Mouse (Mus musculus) natural killer cell, adult 2 months (primary cell): ENCODE data around the gene Gpm6b.
A peak's percentile ranks its signal among the peaks of the same experiment; 100 is the strongest.

Source experiments
- DNase-seq, 2 experiments: peaks; one replicate each; pipeline ENCODE4 v3.0.0; 2022; ENCODE audit warnings: low spot score in 2 of 2

Gene Gpm6b

GRCm38 (mm10) chrX:166354913-166355312 is 116.2 kb downstream of the Gpm6b start:
- DNase-seq = no peak

DNA sequence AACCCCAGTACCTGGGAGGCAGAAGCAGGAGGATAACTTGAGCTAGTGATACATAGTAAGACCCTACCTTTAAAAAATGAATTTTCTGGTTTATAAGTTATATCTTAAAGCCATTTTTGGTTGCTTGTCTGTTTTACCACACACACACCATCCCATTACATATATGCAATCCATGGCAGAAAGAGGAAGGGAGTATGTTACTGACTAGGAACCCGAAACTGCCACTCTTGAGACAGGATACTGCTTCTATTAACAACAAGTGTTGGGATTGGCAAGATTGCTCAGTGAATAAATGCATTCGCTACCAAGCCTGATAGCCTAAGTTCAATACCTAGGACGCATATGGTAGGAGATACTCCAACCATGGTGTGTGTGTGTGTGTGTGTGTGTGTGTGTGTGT is 117.6 kb downstream of the Gpm6b start:
- no peak for DNase-seq

GRCm38 (mm10) chrX:166358955-166359354 is 120.2 kb downstream of the Gpm6b start:
- DNase-seq = no peak

GRCm38 (mm10) chrX:166359927-166360440 is 121.3 kb downstream of the Gpm6b start:
- no peak for DNase-seq

GRCm38 (mm10) chrX:166360455-166360854 is 121.7 kb downstream of the Gpm6b start:
- no peak for DNase-seq

DNA sequence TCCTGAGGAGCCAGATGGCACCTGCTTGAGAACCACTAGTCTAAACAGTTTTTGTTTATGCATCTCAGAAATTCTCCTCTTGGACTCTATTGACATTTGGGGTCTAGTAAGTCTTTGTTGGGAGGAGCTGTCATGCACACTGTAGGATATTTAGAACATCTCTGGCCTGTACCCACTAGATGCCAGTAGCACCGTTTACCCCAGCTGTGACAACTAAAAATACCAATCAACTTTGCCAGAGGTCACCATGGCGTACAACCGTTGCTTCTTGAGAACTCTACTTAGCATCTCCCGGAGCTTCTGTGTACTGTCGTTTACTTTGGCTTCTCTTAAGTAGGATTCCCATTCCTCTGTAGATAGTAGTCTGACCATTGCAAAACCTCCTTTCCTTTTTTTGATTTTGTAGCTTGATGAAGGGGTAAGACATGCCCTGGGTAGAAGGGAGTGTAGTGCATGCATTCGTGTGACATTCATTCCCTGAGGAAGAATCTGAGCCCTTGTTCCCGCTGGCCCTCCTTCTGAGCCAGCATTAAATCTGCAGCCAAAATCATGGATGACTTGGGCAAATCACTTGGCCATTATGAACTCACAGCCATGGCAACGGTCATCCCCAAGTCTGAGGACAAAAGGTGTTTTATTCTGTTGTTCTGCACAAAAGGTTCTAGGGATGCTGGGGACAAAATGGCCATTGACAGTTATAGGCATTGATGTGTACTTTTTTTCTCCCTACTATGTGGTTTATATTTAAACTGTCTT is 126.9 kb downstream of the Gpm6b start:
- no peak for DNase-seq

DNA sequence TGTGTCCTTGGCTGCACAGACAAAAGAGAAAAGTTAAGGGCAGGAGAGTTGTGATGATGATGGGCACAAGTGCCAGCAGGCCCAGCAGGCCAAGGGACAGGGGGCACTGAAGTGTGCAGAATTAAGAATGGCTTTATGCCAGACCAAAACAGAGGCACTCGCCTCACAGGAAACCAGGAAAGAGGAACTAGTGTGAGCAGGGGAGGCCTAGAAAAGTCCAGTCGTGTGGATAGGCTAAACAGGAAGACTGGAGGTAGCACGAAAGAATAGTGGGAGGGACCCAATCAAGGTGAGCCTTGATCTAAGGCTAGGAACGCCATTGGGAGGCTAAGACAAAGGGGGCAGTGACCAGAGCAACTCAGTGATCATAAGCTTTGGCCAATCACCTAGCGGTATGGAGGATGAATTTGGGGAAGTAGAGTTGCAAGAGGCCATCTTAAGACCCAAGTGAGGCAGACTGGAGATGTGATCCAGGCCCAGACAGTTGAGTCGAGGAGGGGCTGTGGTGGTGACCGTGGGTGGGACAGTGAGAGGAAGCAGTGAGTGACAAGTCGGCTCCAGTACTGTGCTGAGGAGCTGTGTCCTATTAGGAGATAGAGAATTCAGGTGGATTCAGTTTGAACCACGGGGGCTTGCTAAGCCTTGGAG is 138.1 kb downstream of the Gpm6b start:
- DNase-seq = no peak

- no peak for DNase-seq
Measured at GRCm38 (mm10) chrX:166378652-166379051, 139.9 kb downstream of the Gpm6b start.

DNA sequence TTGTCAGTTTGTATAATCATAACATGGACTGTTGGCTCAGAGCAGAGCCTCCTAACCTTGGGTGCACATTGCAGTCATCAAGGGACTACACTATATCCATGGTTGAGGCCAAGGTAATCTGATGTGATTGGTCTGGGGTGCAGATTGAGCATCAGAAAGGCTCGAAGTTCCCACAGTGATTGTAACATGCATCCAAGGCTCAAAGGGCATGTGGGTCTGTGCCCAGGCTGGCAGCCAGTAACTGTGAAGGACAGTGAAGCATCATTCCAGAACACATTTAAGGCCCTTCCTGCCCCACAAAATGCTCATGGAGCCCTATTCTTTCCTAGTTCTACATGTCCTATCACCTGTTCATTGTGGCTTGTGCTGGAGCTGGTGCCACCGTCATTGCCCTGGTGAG is 144.9 kb downstream of the Gpm6b start:
- DNase-seq = no peak

GRCm38 (mm10) chrX:166384935-166385334 is 146.2 kb downstream of the Gpm6b start:
- no peak for DNase-seq

DNA sequence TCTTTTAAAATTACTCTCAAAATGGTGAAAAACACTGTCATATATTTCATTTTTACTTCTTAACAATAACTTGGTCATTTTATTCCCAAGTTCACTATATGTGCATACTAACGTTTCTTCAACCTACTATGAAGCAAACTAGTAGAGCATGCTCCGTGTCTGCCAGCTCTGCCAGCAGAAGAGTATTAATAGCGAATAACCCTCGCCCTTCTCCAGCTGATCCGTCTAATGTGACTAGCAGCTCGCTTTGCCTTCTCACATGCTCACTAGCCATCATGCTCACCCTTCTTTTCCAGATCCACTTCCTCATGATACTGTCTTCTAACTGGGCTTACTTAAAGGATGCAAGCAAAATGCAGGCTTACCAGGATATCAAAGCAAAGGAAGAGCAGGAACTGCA is 147.9 kb downstream of the Gpm6b start:
- no peak for DNase-seq

DNA sequence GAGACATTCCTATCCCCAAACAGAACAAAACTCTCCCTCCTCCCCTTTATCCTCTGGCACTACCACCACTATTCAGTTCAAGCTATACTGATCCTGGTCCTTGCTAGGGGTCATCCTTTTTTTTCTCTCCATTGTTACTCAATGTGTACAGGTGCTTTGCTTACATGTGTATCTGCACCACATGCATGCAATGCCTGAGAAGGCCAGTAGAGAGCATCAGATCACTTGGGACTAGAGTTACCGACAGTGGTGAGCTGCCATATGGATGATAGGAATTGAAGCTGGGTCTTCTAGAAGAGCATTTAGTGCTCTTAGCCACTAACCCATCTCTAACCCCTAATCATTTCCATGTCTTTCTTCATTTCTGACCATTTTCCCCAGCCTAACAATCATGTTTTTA is 155.0 kb downstream of the Gpm6b start:
- no peak for DNase-seq

DNA sequence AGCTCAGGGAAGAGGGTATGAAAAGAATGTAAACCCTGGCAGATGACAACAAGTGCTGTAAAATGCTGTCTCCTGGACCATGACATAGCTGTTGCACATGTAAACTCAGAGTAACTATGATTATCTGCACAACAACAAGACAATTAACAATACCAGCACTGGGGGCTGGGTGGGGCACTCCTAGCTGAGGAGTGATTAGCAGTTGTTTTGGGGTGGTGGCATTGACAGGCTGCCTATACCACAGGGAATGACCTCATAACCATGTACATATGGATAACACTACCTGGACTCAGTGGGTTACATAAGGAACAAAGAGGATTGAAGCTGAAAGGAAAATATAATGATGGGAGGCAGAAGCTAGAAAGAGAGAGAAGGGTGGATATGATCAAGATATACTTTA is 169.2 kb downstream of the Gpm6b start:
- DNase-seq = no peak

DNA sequence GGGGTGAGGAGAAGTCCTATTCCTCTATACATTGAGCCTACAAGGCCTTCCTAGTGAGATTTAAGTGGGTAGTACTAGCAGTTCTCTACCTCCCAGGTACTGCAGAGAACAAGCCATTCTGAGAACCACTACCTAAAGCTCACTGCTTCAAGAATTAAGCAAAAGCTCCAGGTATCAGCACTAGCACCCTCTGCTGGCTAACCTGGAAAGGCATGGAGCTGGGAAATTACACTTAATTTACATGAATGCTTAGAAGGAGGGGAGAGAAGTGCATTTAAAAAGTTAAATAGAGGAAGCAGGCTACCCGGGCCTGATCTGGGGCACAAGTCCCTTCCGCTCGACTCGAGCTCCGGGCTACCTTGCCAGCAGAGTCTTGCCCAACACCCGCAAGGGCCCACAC is 177.5 kb downstream of the Gpm6b start:
- DNase-seq = peak in 1 of 2 experiments; percentile 24

- DNase-seq = no peak
Measured at GRCm38 (mm10) chrX:166434812-166435211, 196.1 kb downstream of the Gpm6b start.
